Mouse (Mus musculus) limb, embryonic 14.5 days (tissue): Measurements from ENCODE around the gene Zfp365. TPM values are rescaled to one million over a fixed set of nuclear protein-coding genes. Genes with fewer than 3 reads are reported as not detected.

Experiments used
- ATAC-seq: fragments of 200-750 bp; cut with Nextera tagmentation; 2 replicates; pipeline ENCODE4 v1.8.0; 2017; ENCODE audit warnings: low read depth, moderate number of reproducible peaks, moderate TSS enrichment; ENCODE audit not compliant: low FRiP score
- DNase-seq: peaks from one replicate; pipeline ENCODE4 v3.0.0-alpha.2; 2015; ENCODE audit warnings: low spot score
- H3K27ac ChIP-seq: fragments of 300-500 bp; sonication (generic); replicated peaks from 2 replicates; pipeline ENCODE4 v1.5.1; 2014; ENCODE audit warnings: low read depth, mild to moderate bottlenecking, low read length, moderate library complexity, mixed read lengths
- H3K27me3 ChIP-seq: fragments of 300-500 bp; sonication (generic); 2 replicates; pipeline ENCODE4 v1.6.1; 2014; ENCODE audit warnings: low read length, mixed read lengths; ENCODE audit not compliant: control insufficient read depth, insufficient read depth
- H3K36me3 ChIP-seq: fragments of 300-500 bp; sonication (generic); 2 replicates; pipeline ENCODE4 v1.6.1; 2014; ENCODE audit warnings: mild to moderate bottlenecking, low read length, moderate library complexity, mixed read lengths; ENCODE audit not compliant: control insufficient read depth, insufficient read depth
- H3K4me1 ChIP-seq: fragments of 300-500 bp; sonication (generic); 2 replicates; pipeline ENCODE4 v1.6.1; 2014; ENCODE audit warnings: antibody characterized with exemption, low read length, mixed read lengths; ENCODE audit not compliant: control insufficient read depth, insufficient read depth
- H3K4me2 ChIP-seq: fragments of 300-500 bp; sonication (generic); replicated peaks from 2 replicates; pipeline ENCODE4 v1.6.1; 2014; ENCODE audit warnings: low read depth, mild to moderate bottlenecking, low read length, moderate library complexity; ENCODE audit not compliant: severe bottlenecking
- H3K4me3 ChIP-seq: fragments of 300-500 bp; sonication (generic); replicated peaks from 2 replicates; pipeline ENCODE4 v1.5.1; 2014; ENCODE audit warnings: low read length
- H3K9ac ChIP-seq: fragments of 300-500 bp; sonication (generic); 2 replicates; pipeline ENCODE4 v1.6.1; 2014; ENCODE audit warnings: mild to moderate bottlenecking, low read depth, low read length, moderate library complexity; ENCODE audit not compliant: severe bottlenecking
- H3K9me3 ChIP-seq: fragments of 300-500 bp; sonication (generic); 2 replicates; pipeline ENCODE4 v1.6.1; 2016; ENCODE audit warnings: low read length; ENCODE audit not compliant: control insufficient read depth
- POLR2A ChIP-seq: fragments of 200-500 bp; IDR thresholded peaks from 2 replicates; pipeline ENCODE4 v1.8.0; 2012; ENCODE audit warnings: inconsistent platforms, mild to moderate bottlenecking, moderate library complexity, borderline replicate concordance; ENCODE audit not compliant: insufficient read depth, insufficient read length; ENCODE audit errors: extremely low read depth
- WGBS: fragments of 180-500 bp; shearing (Covaris S2); extraction: QIAGEN DNeasy Blood & Tissue Kit; methylation state at CpG from one replicate; pipeline ENCODE4 v1.1.7; 2014; 5-methylcytosine and 5-hydroxymethylcytosine counted together
- polyA plus RNA-seq, 2 experiments: library from polyadenylated mRNA; depleted of rRNA in 1 of 2; stranded (reverse) in 1 of 2; unstranded in 1 of 2; fragments of >200 nt; fragmentation: Nextera tagmentation in 1 of 2; extraction: Ambion mirVana in 1 of 2; gene quantifications; 2 replicates each; pipeline versions ENCODE4 v1.2.1 to v1.2.3; 2012 to 2014

Gene Zfp365
- polyA plus RNA-seq, 2 experiments, result 1.5 TPM

DNA sequence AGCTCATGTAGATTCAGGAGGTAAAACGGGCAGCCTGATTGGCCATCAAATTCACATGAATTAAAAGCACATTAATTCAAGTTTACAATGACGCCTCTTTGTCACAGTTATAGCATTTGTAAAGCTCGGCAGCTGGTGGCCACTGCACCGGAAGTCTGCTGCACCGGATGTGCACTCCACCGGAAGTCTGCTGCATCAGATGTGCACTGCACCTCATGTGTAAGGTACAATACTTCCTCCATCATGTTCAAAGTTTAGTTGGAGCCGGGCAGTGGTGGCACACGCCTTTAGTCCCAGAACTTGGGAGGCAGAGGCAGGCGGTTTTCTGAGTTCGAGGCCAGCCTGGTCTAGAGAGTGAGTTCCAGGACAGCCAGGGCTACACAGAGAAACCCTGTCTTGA lies 70.9 kb downstream of the Zfp365 start:
- WGBS, result 78% methylated on average over 10 of the region's 10 CpGs
- H3K4me1 ChIP-seq, result no peaks in the 10 kb centered on the region
- no peaks in the 10 kb centered on the region for H3K9me3 ChIP-seq
- TF ChIP-seq POLR2A, result no peak
- no peak overlapping the region for H3K27ac ChIP-seq
- no peak overlapping the region for H3K4me2 ChIP-seq
- ATAC-seq (no peak), DNase-seq (no peak)
- no peaks in the 10 kb centered on the region for H3K27me3 ChIP-seq
- no peaks in the 10 kb centered on the region for H3K36me3 ChIP-seq
- no peak overlapping the region for H3K9ac ChIP-seq
- H3K4me3 ChIP-seq, result no peak overlapping the region

DNA sequence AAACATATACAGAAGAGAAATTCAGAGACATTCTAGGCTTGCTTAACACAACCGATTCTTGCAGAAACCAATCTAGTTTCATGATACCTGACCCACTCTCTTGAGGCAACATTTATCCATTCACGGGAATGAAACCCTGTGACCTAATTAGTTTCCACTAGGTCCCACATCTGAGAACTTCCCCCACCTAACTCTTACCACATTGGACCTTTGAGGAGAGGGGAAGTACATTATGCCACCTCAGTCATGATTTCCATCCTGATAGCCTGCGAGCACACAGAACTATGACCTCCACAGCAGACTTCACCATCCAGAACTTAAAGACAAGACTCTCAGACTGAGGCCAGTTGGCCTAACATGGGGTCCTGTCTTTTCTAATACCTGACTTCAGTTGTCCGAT lies 71.7 kb downstream of the Zfp365 start:
- 87% methylated on average over 4 of the region's 4 CpGs for WGBS
- no peaks in the 10 kb centered on the region for H3K4me1 ChIP-seq
- ATAC-seq (no peak), DNase-seq (no peak)
- H3K9ac ChIP-seq, result no peak overlapping the region
- H3K27ac ChIP-seq, result no peak overlapping the region
- no peaks in the 10 kb centered on the region for H3K27me3 ChIP-seq
- no peak for TF ChIP-seq POLR2A
- no peak overlapping the region for H3K4me2 ChIP-seq
- no peak overlapping the region for H3K4me3 ChIP-seq
- no peaks in the 10 kb centered on the region for H3K9me3 ChIP-seq
- no peaks in the 10 kb centered on the region for H3K36me3 ChIP-seq

- H3K4me3 ChIP-seq, result no peak overlapping the region
- no peaks in the 10 kb centered on the region for H3K36me3 ChIP-seq
- H3K4me2 ChIP-seq, result no peak overlapping the region
- no peak overlapping the region for H3K27ac ChIP-seq
- no peaks in the 10 kb centered on the region for H3K9me3 ChIP-seq
- ATAC-seq (no peak), DNase-seq (no peak)
- TF ChIP-seq POLR2A, result no peak
- no peak overlapping the region for H3K9ac ChIP-seq
- WGBS, result 80% methylated on average over 3 of the region's 3 CpGs
- H3K27me3 ChIP-seq, result no peaks in the 10 kb centered on the region
- H3K4me1 ChIP-seq, result no peaks in the 10 kb centered on the region
These were observed 73.3 kb downstream of the Zfp365 start for GRCm38 (mm10) chr10:67839156-67839555.

GRCm38 (mm10) chr10:67836426-67836825 lies 76.0 kb downstream of the Zfp365 start:
- TF ChIP-seq POLR2A, result no peak
- peak; percentile 53 for DNase-seq
- H3K27me3 ChIP-seq, result no peaks in the 10 kb centered on the region
- no peak for ATAC-seq
- H3K4me1 ChIP-seq, result no peaks in the 10 kb centered on the region
- no peak overlapping the region; the same call in 1 of the 2 replicates for H3K4me2 ChIP-seq
- no peaks in the 10 kb centered on the region for H3K36me3 ChIP-seq
- WGBS, result 72% methylated on average over 17 of the region's 17 CpGs
- no peak overlapping the region for H3K27ac ChIP-seq
- no peak overlapping the region for H3K4me3 ChIP-seq
- no peak overlapping the region for H3K9ac ChIP-seq
- H3K9me3 ChIP-seq, result no peaks in the 10 kb centered on the region

Other genes with a start within 250 kb of the Zfp365 start
- 2.7 and 2.9 TPM in 2 replicates for gene Rtkn2, start 66.9 kb upstream of the Zfp365 start, polyA plus RNA-seq (2012; rRNA removed)
- gene Rtkn2, start 66.9 kb upstream of the Zfp365 start, polyA plus RNA-seq (2014; fragmentation: Nextera tagmentation; extraction: Ambion mirVana), result 5.7 and 7.8 TPM in 2 replicates